Comparison of ENCODE assay signal across 7 mouse cellular contexts in the genomic region with DNA sequence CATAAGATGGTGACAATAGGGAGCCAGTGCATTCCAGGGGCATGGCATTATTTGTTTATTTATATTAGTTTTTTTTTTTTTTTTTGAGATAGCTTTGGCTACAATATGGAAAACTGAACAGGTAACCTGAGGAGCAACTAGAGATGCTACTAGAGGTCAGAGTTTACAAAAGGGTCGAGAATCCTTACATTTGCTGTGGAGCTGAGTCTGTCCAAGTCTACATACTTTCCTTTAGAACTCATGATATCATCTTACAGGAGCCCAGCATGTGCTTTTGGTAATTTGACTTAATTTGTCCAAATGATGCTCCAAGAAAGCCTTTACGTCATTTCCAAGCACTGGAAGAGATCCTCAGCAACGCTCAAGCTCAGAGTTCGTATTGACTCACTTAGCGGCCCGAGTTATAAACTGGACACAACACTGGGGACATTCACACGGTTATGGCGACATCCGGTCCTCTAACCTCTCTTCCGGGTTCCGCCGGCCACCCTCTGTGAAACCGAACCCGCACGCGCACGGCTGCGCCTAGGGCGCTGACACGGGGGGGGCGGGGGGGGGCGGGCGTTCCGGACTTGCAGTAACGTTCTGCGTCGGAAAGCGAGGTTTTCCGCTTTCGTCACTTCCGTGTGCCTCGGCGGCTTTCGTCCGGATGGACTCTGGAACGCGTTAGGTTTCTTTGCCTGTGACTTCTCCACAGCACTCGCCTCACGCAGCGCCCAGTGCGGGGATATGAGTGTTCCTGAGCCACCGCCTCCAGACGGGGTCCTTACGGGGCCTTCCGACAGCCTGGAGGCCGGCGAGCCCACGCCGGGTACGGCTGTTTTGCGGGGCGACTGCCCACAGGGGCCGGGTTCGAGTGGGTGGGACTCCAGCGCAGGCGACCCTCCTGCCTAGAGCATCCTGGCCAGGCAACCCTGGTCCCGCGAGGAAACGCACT. TPM values are rescaled to one million over a fixed set of nuclear protein-coding genes. Genes with fewer than 3 reads are reported as not detected.
DNase-seq lines count a peak whose midpoint lies in the region; ATAC-seq lines count a peak whose summit lies in the region.

A gene (plus strand): TSS at position 610 of the 937 bp plus-strand sequence.

- 0 out of 2 replicates have a peak, but pooled peaks cover 1% of the 10 kb centered on the region for H3K36me3 ChIP-seq in intestine, embryonic 15.5 days
- 0 out of 2 replicates have a peak, but pooled peaks cover 5% of the 10 kb centered on the region for H3K36me3 ChIP-seq in midbrain, embryonic 10.5 days

- H3K4me3 ChIP-seq in intestine, embryonic 15.5 days (replicated peaks): peak within 1 kb of the TSS; percentile 92
- peak within 1 kb of the TSS; percentile 88 for H3K4me3 ChIP-seq in midbrain, embryonic 10.5 days

- peaks cover 10% of the 10 kb centered on the region; the same call in 1 of the 2 replicates for H3K4me1 ChIP-seq in intestine, embryonic 15.5 days (replicated peaks)
- H3K4me1 ChIP-seq in midbrain, embryonic 10.5 days: peaks cover 16% of the 10 kb centered on the region

- WGBS in intestine, embryonic 15.5 days: under 1% methylated on average over 59 of the region's 59 CpGs
- WGBS in midbrain, embryonic 10.5 days: 1% methylated on average over 52 of the region's 59 CpGs

- peak within 1 kb of the TSS; percentile 66 for H3K4me2 ChIP-seq in intestine, embryonic 15.5 days (replicated peaks)

- no peaks in the 10 kb centered on the region for H3K9me3 ChIP-seq in intestine, embryonic 15.5 days
- H3K9me3 ChIP-seq in midbrain, embryonic 10.5 days (replicated peaks): no peaks in the 10 kb centered on the region

- peak; percentile 97 for ATAC-seq in intestine, embryonic 15.5 days

- peak; percentile 89 for DNase-seq in adrenal gland, adult 2 months
- peak; percentile 90 for DNase-seq in embryo, embryonic 11.5 days (ENCODE audit: low read depth, low spot score)
- peak; percentile 86 to 91 for DNase-seq in gastrocnemius, postnatal 36 days
- peak; percentile 91 to 97 for DNase-seq in left cerebral cortex, postnatal 25 days (ENCODE audit: low spot score in 2 of 2)
- peak; percentile 93 for DNase-seq in midbrain, embryonic 10.5 days (ENCODE audit: low spot score)
- DNase-seq in right cerebral cortex, postnatal 4 days: peak; percentile 85

- intact Hi-C loops in gastrocnemius, postnatal 36 days (cut with DNase I): loop anchor here (5.0 kb wide), 1 partner anchor 36 kb away; a partner anchor contains a TSS
- intact Hi-C loops in left cerebral cortex, postnatal 25 days (cut with DNase I): loop anchor here (1.0 kb wide), 1 partner anchor 36 kb away; a partner anchor contains a TSS

- H3K9ac ChIP-seq in intestine, embryonic 15.5 days: peak within 1 kb of the TSS; percentile 98

- H3K27me3 ChIP-seq in intestine, embryonic 15.5 days (replicated peaks): 0 out of 2 replicates have a peak, but pooled peaks cover 7% of the 10 kb centered on the region
- H3K27me3 ChIP-seq in midbrain, embryonic 10.5 days (ENCODE audit: low read depth, poor library complexity, severe bottlenecking): peaks cover 11% of the 10 kb centered on the region

- H3K27ac ChIP-seq in intestine, embryonic 15.5 days: peak within 1 kb of the TSS; percentile 94
- H3K27ac ChIP-seq in midbrain, embryonic 10.5 days (replicated peaks): peak within 1 kb of the TSS; percentile 94

RNA-seq across cellular contexts. Expression of the gene that starts here (rescaled TPM):
- total RNA-seq in adrenal gland, adult 2 months (2021): 10 to 100 TPM; 24.8 to 35.7 TPM
- polyA plus RNA-seq in adrenal gland, adult 2 months (2012; rRNA removed): 39.1 and 42.4 TPM in 2 replicates
- total RNA-seq in gastrocnemius, postnatal 36 days (2021): 10 to 100 TPM; 16.0 to 16.8 TPM
- 46.8 and 46.9 TPM in 2 replicates for polyA plus RNA-seq in intestine, embryonic 15.5 days (2015; fragmentation: Nextera tagmentation; extraction: Ambion mirVana)
- 10 to 100 TPM; 26.1 to 35.3 TPM for total RNA-seq in left cerebral cortex, postnatal 25 days (2021)
- polyA plus RNA-seq in midbrain, embryonic 10.5 days (2016; fragmentation: Nextera tagmentation; extraction: Ambion mirVana): 76.0 and 83.1 TPM in 2 replicates

Comparison
In these comparisons a context has a peak if more than half of its experiments do, and no peak if none do; other contexts are left out.
1. Peak in every context shown above with its lines: DNase-seq, ATAC-seq, H3K4me3 ChIP-seq and H3K27ac ChIP-seq.